Mouse (Mus musculus) kidney, adult 8-10 months (tissue): ENCODE results near the gene Vhl.
A peak's percentile ranks its signal among the peaks of the same experiment; 100 is the strongest.
"Not testable (repeated sequence)": the region's sequence is repeated elsewhere in the genome, so short reads cannot be mapped to it uniquely, and the experiment has no call there.

ENCODE experiments used
- DNase-seq, 2 experiments: peaks; one replicate each; pipeline ENCODE4 v3.0.0; 2022

The Vhl gene

GRCm38 (mm10) chr6:113661353-113662241, 37.8 kb downstream of the Vhl start:
- DNase-seq, result peak; percentile 84 to 90

DNA sequence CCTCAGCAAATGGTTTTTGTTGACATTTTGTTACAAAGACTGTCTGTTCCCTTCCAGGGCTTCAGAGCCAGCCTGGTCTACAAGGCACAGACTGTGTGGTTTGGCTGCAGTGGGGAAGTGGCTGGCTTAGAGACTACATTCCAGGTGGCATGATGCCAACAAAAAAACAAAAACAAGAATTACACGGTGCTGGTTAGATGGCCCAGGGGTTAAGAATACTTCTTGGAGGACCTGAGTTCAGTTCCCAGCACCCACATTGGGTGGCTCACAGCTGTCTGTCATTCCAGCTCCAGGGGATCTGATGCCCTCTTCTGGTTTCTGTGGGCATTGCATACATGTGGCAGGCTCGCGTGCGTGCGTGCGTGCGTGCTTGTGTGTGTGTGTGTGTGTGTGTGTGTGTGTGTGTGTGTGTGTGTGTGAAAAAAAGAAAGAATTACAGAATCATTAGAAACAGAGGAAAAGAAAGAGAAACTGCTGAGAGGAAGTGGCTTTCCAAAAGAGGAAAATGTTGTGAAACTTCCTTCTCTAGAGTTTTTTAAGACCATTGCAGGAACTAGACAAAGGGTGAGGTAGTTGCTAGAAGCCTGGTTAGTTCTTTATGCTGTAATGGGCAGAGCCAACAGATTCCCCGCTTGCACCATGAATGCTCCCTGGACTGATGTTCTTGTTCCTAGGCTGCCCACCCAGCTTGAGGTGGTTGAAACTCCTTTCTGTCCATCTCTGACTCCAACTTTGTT, 39.4 kb downstream of the Vhl start:
- no peak for DNase-seq

- no peak for DNase-seq
These were observed 40.5 kb downstream of the Vhl start for GRCm38 (mm10) chr6:113664305-113664704.

GRCm38 (mm10) chr6:113667611-113668122, 43.9 kb downstream of the Vhl start:
- no peak for DNase-seq

- DNase-seq, result peak in 1 of 2 experiments; percentile 46
These were observed 44.8 kb downstream of the Vhl start for GRCm38 (mm10) chr6:113668287-113669154.

DNA sequence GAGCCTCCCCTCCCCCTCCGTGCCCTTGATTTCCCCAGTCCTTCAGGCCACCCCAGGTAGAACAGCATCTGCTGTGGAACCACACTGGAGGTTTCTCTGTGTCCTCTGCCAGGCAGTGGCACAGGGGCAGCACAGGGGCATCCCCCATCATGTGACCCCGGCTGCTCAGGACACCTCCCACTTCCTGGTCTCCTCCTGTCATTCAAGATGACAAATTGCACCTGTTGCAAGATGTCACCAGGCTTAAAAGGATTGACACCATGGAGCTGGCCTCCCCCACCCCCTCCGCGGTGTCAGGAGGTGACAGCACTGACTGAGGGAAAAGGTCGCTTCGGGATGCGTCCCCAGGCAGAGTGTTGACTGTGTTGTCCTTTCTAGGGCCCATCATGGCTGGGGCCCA, 46.1 kb downstream of the Vhl start:
- no peak for DNase-seq

DNA sequence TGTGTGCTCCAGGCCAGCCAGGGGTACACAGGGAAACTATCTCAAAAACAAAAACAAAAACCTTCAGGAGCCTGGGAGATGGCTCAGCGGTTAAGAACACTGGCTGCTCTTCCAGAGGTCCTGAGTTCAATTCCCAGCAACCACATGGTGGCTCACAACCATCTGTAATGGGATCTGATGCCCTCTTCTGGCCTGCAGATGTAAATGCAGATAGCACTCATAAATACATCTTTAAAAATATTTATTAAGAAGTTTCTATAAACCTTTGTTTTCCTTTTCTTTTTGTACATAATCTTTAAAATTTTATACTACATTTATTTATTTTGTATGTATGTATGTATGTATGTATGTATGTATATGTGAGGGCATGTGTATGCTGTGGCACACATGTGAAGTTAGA, 48.3 kb downstream of the Vhl start:
- not testable (repeated sequence) for DNase-seq

GRCm38 (mm10) chr6:113672989-113673388, 49.2 kb downstream of the Vhl start:
- no peak for DNase-seq

DNA sequence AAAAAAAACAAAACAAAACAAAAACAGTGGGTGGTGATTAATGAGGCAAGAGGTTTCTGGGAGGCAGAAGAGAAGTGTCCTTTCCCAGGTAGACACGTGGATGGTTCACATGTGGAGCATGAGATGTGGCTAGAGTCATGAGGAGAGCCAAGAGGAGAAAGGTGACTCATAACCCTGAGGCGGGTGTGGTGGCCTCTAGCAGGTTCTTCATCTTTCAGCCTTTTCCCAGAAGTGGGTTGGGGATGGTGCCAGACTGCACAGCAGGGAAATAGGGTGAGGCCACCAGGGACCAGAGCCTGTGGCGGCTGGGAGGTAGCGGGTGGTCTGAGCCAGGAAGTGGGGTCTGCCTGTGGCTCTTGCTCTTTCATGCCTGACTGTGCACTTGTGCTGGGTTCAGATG, 51.5 kb downstream of the Vhl start:
- DNase-seq, result peak in 1 of 2 experiments; percentile 39

DNA sequence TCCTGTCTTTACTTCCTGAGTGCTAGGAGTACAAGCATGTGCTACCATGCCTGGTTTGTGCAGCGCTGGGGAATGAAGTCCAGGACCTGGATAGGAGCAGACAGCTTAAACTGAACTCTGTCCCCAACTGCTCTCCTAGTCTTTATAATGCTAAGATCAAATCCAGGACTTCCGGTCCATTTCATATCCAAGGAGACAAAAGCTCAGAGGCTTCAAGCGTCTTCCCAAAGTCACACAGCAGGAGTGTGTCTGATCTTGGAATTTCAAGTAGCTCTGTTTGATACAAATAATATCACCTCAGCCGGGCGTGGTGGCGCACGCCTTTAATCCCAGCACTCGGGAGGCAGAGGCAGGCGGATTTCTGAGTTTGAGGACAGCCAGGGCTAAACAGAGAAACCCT, 52.2 kb downstream of the Vhl start:
- DNase-seq, result no peak

- DNase-seq, result peak; percentile 64 to 72
These were observed 53.4 kb downstream of the Vhl start for GRCm38 (mm10) chr6:113677070-113677734.

DNA sequence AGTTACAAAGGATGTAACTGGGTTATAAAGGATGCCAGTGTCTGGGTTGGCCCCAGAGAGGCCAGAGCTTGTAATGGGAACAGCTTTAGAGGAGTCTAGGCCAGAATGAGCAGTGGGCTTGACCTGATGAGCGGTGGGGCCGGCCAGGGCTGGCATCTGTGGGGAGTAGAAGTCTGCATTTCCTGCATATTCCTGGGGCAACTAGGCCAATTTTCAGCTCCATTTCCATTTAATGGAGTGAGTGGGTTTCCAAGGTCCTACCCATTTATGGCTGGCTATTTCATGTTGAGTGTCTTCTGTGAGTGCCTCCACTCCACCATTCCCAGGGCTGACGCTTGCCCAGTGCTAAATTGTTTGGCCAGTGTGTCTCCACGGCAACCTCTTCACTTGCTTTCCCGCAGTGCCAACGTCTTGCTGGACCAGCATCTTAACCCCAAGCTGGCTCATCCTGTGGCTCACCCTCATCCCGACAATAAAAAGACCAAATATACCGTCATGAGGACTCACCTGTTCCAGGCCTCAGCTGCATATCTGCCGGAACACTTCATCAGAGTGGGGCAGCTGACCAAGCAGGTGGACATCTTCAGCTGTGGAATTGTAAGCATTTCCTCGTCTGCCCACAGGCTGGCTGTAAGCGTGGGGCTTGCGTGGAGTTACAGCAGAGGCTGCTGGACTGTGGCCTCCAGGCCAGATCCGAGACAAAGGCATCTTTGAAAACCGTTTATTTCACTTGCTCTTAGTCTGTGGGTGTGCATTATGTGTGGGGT, 54.7 kb downstream of the Vhl start:
- DNase-seq, result no peak

GRCm38 (mm10) chr6:113679993-113680566, 56.3 kb downstream of the Vhl start:
- DNase-seq, result no peak
